Mouse (Mus musculus) skeletal muscle tissue, adult 2 months (tissue): ENCODE measurements at regions not wholly inside any gene's neighbourhood (a gene's known extent, or its start where the extent isn't known, plus 50 kb on each side); places are given as distances from the start of the nearest gene placed in this dataset.

ENCODE experiments used
- DNase-seq: peaks from one replicate; pipeline ENCODE4 v3.0.0-alpha.2; 2012; ENCODE audit warnings: low read depth, low spot score

- DNase-seq, result no peak
These were observed 206.7 kb upstream of the Adamts9 start for GRCm38 (mm10) chr6:93149956-93150355.

GRCm38 (mm10) chr6:93140331-93140731, 197.0 kb upstream of the Adamts9 start:
- peak; percentile 24 for DNase-seq

GRCm38 (mm10) chr6:93133940-93134339, 190.6 kb upstream of the Adamts9 start:
- DNase-seq, result no peak

DNA sequence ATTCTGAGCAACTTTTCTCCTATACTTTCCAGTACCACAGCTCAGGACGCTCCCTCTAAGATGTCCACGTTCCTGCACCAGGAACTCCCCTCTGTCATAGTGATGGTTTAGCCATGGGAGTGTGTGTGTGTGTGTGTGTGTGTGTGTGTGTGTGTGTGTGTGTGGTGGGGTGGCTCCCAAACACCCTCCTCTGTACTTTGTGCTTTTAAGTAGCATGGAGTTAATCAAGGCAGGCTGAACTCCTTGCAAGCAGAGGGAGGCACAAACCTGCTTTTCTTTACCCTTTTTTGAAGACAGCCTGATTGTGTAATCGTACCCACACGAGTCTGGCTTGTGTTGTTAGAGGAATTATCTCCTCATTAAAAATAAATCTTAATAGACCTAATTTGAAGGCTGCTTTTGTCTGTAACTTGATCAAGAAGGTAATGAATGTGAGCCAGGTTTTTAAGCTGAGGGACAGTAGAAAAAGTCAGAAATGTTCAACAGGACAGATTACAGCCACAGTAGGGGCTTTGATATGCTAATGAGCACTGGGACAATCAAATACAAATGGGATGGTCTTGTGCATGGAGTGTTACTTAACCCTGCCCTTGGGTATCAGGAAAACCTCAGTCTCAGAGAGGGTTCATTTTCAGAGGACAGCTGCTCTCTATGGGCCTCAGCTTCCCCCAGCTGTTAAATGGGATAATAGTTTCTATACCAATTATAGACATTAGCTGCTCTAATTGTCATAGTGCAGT, 187.8 kb upstream of the Adamts9 start:
- no peak for DNase-seq

DNA sequence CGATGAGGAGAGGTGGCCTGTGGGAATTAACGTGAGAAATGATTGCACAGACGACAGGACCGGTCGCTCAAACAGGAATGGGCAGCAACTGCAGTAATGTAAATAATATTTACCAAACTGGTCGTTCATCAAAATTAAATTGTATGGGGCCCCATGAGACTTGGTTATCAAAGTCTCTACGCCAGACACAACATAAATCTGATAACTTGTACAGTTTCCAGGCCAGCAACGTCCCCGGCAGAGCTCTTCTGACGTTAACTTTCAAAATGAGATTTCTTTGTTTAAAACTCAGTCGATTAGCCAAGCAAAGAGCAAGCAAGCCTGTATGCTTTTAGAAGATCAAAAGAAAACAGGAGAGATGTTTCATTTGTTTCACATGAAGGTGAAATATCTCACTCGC, 176.2 kb upstream of the Adamts9 start:
- no peak for DNase-seq

GRCm38 (mm10) chr6:93113361-93113760, 170.1 kb upstream of the Adamts9 start:
- no peak for DNase-seq

- no peak for DNase-seq
These were observed 151.6 kb upstream of the Adamts9 start for GRCm38 (mm10) chr6:93094730-93095360.

DNA sequence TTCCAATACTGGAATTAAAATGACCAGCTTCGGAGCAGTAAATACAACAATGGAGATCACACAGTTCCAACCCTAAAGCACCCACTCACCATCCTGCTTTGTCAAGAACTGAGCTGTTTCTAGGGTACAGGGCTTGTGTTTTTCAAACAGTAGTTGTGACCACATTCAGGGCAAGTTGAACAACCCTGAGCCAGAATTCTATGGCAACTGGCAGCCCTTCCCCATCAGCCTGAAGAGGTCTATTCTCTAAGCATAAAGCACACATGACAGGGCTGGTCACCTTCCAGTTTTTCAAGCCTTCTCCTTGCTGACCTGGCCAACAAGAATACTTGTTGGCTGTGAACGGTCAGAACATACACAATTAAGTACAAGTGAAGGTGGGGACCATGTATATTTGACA, 150.5 kb upstream of the Adamts9 start:
- no peak for DNase-seq

GRCm38 (mm10) chr6:93087329-93087728, 144.0 kb upstream of the Adamts9 start:
- peak; percentile 7 for DNase-seq

- DNase-seq, result no peak
These were observed 141.0 kb upstream of the Adamts9 start for GRCm38 (mm10) chr6:93084286-93084685.

DNA sequence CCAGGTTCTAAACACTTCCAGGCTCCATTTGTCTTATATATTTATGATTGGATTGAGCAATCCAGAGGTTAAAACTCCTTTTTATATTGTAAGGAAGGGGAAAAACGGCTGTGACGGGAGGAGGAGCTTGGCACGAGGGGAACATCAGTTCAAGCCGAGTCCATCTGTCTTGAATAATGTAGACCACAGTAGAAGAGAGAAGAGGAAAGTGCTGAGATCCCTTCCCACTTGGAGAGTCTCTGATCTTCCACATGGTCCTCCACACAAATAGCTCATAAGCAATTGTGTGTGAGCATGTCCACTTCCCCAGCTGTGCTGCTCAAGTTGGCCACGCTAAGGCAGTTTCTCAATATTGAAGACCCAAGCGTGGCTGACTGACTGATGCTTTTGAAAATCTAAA, 140.4 kb upstream of the Adamts9 start:
- DNase-seq, result no peak

DNA sequence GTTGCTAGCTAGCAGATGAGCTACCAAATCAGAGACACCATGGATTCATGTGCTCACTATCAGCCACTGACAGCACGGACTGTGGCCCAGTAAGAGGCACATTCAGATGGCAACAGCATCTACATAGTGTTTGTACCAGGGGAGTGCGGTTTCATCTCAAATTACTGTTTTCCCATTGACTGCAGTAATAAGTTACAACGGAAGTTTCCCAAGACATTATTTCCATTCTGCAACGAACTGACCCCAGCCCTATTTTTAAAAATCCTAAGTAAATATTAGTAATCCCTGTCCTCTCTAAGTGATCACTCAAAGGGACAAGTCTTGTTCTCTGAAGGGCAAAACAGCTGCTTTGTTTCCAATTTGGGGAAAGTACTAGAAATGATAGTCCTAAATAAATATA, 138.9 kb upstream of the Adamts9 start:
- DNase-seq, result no peak

DNA sequence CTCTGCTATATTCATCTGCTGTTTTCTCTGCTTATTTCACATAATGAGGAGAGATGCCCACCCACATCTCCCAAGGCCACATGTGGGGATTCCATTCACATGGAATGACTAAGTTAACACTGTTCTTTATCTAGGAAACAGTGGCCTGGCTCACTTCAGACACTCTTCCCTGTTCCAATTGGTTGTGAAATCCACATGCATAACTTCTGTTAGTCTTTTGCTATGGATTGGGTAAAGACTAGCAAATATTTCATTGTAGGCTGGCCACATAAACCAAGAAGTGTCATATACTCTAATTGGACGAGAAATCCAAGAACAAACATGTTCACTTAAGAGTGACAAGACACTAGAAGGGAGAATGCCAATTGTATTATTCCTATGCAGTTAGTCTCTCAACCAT, 133.4 kb upstream of the Adamts9 start:
- no peak for DNase-seq

GRCm38 (mm10) chr6:93075867-93076266, 132.6 kb upstream of the Adamts9 start:
- no peak for DNase-seq

- DNase-seq, result no peak
These were observed 131.7 kb upstream of the Adamts9 start for GRCm38 (mm10) chr6:93075011-93075410.

- no peak for DNase-seq
These were observed 127.6 kb upstream of the Adamts9 start for GRCm38 (mm10) chr6:93070916-93071315.

GRCm38 (mm10) chr6:93067808-93068207, 124.5 kb upstream of the Adamts9 start:
- no peak for DNase-seq

DNA sequence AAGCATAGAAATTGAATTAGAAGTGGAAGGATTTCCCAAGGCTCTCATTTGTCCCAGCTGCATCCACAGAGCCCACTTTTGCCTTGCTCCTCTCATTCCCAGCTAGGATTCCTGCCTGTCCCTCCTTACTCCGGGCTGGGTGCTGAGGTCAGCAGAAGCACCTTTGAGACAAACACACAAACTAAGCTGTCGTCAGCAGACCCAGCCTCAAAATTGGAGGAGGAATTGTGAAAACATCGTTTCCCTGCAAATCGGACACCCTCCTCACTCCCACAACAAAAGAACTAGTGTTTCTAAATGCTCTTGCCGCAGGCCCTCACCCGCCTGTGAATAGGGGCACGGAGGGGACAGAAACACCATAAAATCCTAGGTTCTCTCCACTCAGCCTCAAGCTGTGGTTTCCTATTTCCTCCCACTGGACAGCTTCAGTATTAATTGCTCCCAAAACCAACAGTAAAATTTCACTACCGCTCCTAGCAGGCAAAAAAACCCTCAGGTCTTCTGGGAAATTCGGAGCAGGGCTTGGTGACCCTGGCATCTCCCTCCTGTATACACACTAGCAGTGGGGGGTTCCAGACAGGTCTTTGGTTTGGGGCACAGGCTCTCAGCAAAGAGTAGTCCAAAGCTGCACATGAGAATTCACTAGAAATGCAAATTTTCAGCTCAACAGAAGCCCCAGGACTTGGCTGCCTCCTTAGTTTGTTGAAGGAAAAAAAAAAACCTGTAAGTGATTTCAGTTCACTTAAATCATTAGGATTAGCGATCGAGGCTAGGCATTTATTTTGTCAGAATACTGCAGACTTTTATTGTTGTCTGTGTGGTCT, 123.5 kb upstream of the Adamts9 start:
- DNase-seq, result no peak

DNA sequence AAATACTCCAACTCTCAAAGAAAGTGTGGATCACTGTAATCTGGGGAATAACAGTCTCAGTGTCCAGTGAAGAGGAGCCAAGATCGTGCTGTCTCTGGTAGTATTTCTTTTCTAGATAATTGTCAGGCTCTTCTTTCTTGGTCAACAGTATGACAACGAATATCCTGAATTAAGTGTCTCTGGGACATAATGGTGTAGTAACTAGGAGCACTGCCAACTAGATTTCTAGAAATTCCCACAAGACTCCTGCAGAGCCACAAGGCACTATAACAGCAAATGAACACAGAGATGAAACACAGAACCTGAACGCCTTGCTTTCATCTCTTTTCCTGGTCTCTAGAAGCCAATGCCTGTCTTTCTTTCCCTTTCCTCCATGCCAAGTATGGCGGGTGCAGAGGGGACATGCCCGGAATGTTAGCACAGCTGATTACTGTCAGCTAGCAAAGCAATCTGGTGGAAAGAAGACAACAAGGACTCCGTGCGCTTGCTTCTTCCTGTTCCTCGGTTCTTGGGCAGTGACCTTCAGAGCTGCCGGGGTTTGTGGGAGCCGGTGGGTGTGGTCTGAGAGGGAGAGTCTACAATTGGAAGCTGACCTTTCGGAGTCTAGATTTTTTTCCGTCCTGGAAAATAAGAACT, 122.7 kb upstream of the Adamts9 start:
- DNase-seq, result peak; percentile 40

DNA sequence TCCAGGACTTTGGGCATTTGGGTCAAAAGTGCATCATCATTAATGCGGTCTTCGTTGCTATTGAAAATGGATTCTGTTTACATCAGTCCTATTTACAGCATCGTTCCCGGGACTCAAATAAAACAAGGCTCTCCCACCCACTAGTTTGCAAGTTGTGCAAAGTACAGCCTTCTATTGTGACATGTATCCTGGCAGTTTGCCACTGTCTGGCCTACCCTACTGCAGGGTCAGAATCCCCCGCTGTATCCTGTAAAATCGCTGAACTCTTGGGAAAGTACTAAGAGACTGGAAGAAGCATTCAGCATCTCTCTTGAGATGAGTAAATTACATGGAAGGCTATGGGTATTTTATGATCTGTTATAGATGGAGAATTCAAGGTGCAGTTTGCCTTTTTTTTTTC, 122.1 kb upstream of the Adamts9 start:
- DNase-seq, result no peak

GRCm38 (mm10) chr6:93064366-93064765, 121.1 kb upstream of the Adamts9 start:
- no peak for DNase-seq

DNA sequence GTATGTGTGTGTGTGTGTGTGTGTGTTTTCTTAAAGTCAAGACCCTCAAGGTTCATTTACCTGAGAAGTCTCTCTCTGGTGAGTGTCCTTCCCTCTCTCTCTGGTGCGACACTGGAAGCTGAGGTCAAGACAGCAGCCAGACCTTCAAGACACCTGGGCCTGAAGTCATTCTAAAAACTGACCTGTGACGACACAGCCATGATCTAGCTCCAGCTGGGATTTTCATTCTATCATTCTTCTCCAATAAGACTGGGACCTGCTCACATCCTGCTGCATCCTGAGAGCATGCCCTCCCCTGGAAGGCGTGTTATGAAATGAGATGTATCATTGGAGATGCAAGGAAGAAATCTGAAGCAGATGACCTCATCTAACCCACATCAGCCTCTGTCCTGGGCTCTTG, 118.4 kb upstream of the Adamts9 start:
- no peak for DNase-seq
